Mouse (Mus musculus) neural tube, embryonic 11.5 days (tissue): ENCODE data around the gene Gm12789. TPM values are rescaled to one million over a fixed set of nuclear protein-coding genes. Genes with fewer than 3 reads are reported as not detected.
"Not testable (repeated sequence)": the region's sequence is repeated elsewhere in the genome, so short reads cannot be mapped to it uniquely, and the experiment has no call there.

ENCODE experiments used
- ATAC-seq: fragments of 200-750 bp; cut with Nextera tagmentation; 2 replicates; pipeline ENCODE4 v1.8.0; 2017; ENCODE audit warnings: moderate number of reproducible peaks, mild to moderate bottlenecking, moderate TSS enrichment, moderate library complexity; ENCODE audit not compliant: insufficient read depth, low FRiP score, low TSS enrichment
- DNase-seq: peaks from one replicate; pipeline ENCODE4 v3.0.0-alpha.2; 2015; ENCODE audit warnings: low spot score
- H3K27ac ChIP-seq: fragments of 300-500 bp; sonication (generic); 2 replicates; pipeline ENCODE4 v1.5.1; 2014; ENCODE audit warnings: low read depth, mild to moderate bottlenecking, low read length
- H3K27me3 ChIP-seq: fragments of 300-500 bp; sonication (generic); 2 replicates; pipeline ENCODE4 v1.6.1; 2014; ENCODE audit warnings: mild to moderate bottlenecking, low read length, mixed read lengths; ENCODE audit not compliant: control insufficient read depth, insufficient read depth
- H3K36me3 ChIP-seq: fragments of 300-500 bp; sonication (generic); 2 replicates; pipeline ENCODE4 v1.6.1; 2014; ENCODE audit warnings: mild to moderate bottlenecking, low read length, moderate library complexity, mixed read lengths; ENCODE audit not compliant: control insufficient read depth, insufficient read depth
- H3K4me1 ChIP-seq: fragments of 300-500 bp; sonication (generic); 2 replicates; pipeline ENCODE4 v1.6.1; 2014; ENCODE audit warnings: low read length, mixed read lengths; ENCODE audit not compliant: control insufficient read depth, insufficient read depth
- H3K4me2 ChIP-seq: fragments of 300-500 bp; sonication (generic); 2 replicates; pipeline ENCODE4 v1.6.1; 2014; ENCODE audit warnings: low read depth, mild to moderate bottlenecking, moderate library complexity
- H3K4me3 ChIP-seq: fragments of 300-500 bp; sonication (generic); 2 replicates; pipeline ENCODE4 v1.5.1; 2014; ENCODE audit warnings: low read depth, low read length
- H3K9ac ChIP-seq: fragments of 300-500 bp; sonication (generic); 2 replicates; pipeline ENCODE4 v1.6.1; 2014; ENCODE audit warnings: mild to moderate bottlenecking, low read length
- H3K9me3 ChIP-seq: fragments of 300-500 bp; sonication (generic); 2 replicates; pipeline ENCODE4 v1.6.1; 2016; ENCODE audit warnings: low read length; ENCODE audit not compliant: control insufficient read depth
- WGBS: fragments of 180-500 bp; shearing (Covaris S2); extraction: QIAGEN DNeasy Blood & Tissue Kit; methylation state at CpG from one replicate; pipeline ENCODE4 v1.1.7; 2014; 5-methylcytosine and 5-hydroxymethylcytosine counted together
- polyA plus RNA-seq: library from polyadenylated mRNA; unstranded; fragments of >200 nt; fragmentation: Nextera tagmentation; extraction: Ambion mirVana; gene quantifications from 2 replicates; pipeline ENCODE4 v1.2.1, GENCODE M21; 2014

Gm12789 gene
- not detected in 2 replicates for polyA plus RNA-seq

GRCm38 (mm10) chr4:101986326-101986725 is at the start of gene Gm12789:
TSS of gene Gm12789 (plus strand) at chr4:101986626.
- H3K36me3 ChIP-seq, H3K9me3 ChIP-seq, H3K4me1 ChIP-seq, DNase-seq, H3K4me2 ChIP-seq, ATAC-seq, H3K27me3 ChIP-seq, H3K27ac ChIP-seq, H3K9ac ChIP-seq, H3K4me3 ChIP-seq: not testable (repeated sequence)
- 89% methylated on average over 2 of the region's 2 CpGs for WGBS

GRCm38 (mm10) chr4:101940107-101940506 is 46.3 kb upstream of the Gm12789 start, which contains the start of gene Gm12794:
TSS of gene Gm12794 (plus strand) at chr4:101940407.
- not testable (repeated sequence) for H3K4me2 ChIP-seq, H3K9me3 ChIP-seq, DNase-seq, H3K4me3 ChIP-seq, H3K36me3 ChIP-seq, H3K27ac ChIP-seq, H3K27me3 ChIP-seq, ATAC-seq, H3K9ac ChIP-seq, H3K4me1 ChIP-seq
- 86% methylated on average over 1 of the region's 2 CpGs for WGBS

GRCm38 (mm10) chr4:101980949-101981348 is 5.5 kb upstream of the Gm12789 start, which contains the start of gene Gm12790:
TSS of gene Gm12790 (minus strand) at chr4:101981049.
- H3K4me1 ChIP-seq, H3K9me3 ChIP-seq, DNase-seq, H3K4me3 ChIP-seq, H3K9ac ChIP-seq, H3K36me3 ChIP-seq, H3K27ac ChIP-seq, H3K27me3 ChIP-seq, ATAC-seq, H3K4me2 ChIP-seq: not testable (repeated sequence)
- WGBS: 80% methylated on average over 1 of the region's 5 CpGs

GRCm38 (mm10) chr4:101985678-101986077 is 748 bp upstream of the Gm12789 start:
- no peak for DNase-seq
- no peaks in the 10 kb centered on the region for H3K36me3 ChIP-seq
- no peak overlapping the region for H3K4me2 ChIP-seq
- no peak overlapping the region for H3K27ac ChIP-seq
- no peaks in the 10 kb centered on the region for H3K9me3 ChIP-seq
- no peak overlapping the region for H3K4me3 ChIP-seq
- no peaks in the 10 kb centered on the region for H3K27me3 ChIP-seq
- ATAC-seq: no peak
- no peak overlapping the region for H3K9ac ChIP-seq
- no peaks in the 10 kb centered on the region for H3K4me1 ChIP-seq
- WGBS: 69% methylated on average over 5 of the region's 5 CpGs

DNA sequence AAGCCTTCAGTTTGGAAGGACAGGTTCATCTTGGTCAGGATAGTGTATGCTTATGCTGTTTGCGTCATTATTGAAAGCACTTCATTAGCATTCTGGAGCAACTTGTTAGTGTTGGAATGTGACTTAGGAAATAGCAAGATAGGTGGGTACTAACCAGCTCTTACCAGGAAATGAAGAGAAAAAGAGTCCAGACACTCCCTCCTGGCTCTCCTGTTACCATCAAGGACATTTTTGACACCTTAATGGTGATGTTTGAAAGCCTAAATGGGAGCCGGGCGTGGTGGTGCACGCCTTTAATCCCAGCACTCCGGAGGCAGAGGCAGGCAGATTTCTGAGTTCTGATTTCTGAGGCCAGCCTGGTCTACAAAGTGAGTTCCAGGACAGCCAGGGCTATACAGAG is 11.0 kb downstream of the Gm12789 start:
- ATAC-seq (no peak), DNase-seq (no peak)
- Histone ChIP-seq H3K4me3 (no peak overlapping the region), H3K4me2 (no peak overlapping the region), H3K36me3 (no peaks in the 10 kb centered on the region), H3K9me3 (no peaks in the 10 kb centered on the region), H3K27me3 (no peaks in the 10 kb centered on the region), H3K4me1 (no peaks in the 10 kb centered on the region), H3K27ac (no peak overlapping the region), H3K9ac (no peak overlapping the region)
- 87% methylated on average over 5 of the region's 5 CpGs for WGBS

GRCm38 (mm10) chr4:101998267-101998922 is 12.0 kb downstream of the Gm12789 start:
- DNase-seq (peak; percentile 73), ATAC-seq (peak; percentile 45; the same call in 1 of the 2 replicates)
- WGBS: 41% methylated on average over 15 of the region's 15 CpGs

GRCm38 (mm10) chr4:102026619-102027018 is 40.2 kb downstream of the Gm12789 start:
- ATAC-seq (no peak), DNase-seq (no peak)
- Histone ChIP-seq H3K4me1 (no peaks in the 10 kb centered on the region), H3K4me3 (no peak overlapping the region), H3K4me2 (no peak overlapping the region), H3K9me3 (no peaks in the 10 kb centered on the region), H3K27ac (no peak overlapping the region), H3K36me3 (no peaks in the 10 kb centered on the region), H3K27me3 (no peaks in the 10 kb centered on the region), H3K9ac (no peak overlapping the region)
- 85% methylated on average over 6 of the region's 6 CpGs for WGBS

More at GRCm38 (mm10) chr4:101998267-101998922, 12.0 kb downstream of the Gm12789 start:
- no peaks in the 10 kb centered on the region for H3K27me3 ChIP-seq
- no peak overlapping the region for H3K9ac ChIP-seq
- no peaks in the 10 kb centered on the region for H3K9me3 ChIP-seq
- H3K36me3 ChIP-seq: no peaks in the 10 kb centered on the region
- no peak overlapping the region for H3K27ac ChIP-seq
- no peak overlapping the region for H3K4me3 ChIP-seq
- no peaks in the 10 kb centered on the region for H3K4me1 ChIP-seq
- H3K4me2 ChIP-seq: no peak overlapping the region

Other genes with a start within 250 kb of the Gm12789 start
- gene B020004J07Rik, start 142.6 kb upstream of the Gm12789 start, polyA plus RNA-seq: not detected in 2 replicates
- gene C130073F10Rik, start 92.8 kb upstream of the Gm12789 start, polyA plus RNA-seq: not detected in 2 replicates
- gene Gm12800, start 77.5 kb upstream of the Gm12789 start, polyA plus RNA-seq: not detected in 2 replicates
- not detected in 2 replicates for gene Gm12794, start 46.2 kb upstream of the Gm12789 start, polyA plus RNA-seq
- not detected in 2 replicates for gene Gm12790, start 5.6 kb upstream of the Gm12789 start, polyA plus RNA-seq
- 14.6 and 15.7 TPM in 2 replicates for gene Pde4b, start 100.9 kb downstream of the Gm12789 start, polyA plus RNA-seq